Mouse (Mus musculus) lung, adult 2 months (tissue): Measurements from ENCODE around the gene Celf2.

Experiments
- CTCF ChIP-seq: fragments of 200-500 bp; IDR thresholded peaks from 2 replicates; pipeline ENCODE4 v1.5.1; 2011; ENCODE audit warnings: mild to moderate bottlenecking, low read length, control low read depth; ENCODE audit not compliant: insufficient read depth
- POLR2A ChIP-seq: fragments of 200-500 bp; IDR thresholded peaks from 2 replicates; pipeline ENCODE4 v1.6.1; 2011; ENCODE audit warnings: low read depth, mild to moderate bottlenecking, control low read depth, low read length, borderline replicate concordance; ENCODE audit errors: extremely low read depth

DNA sequence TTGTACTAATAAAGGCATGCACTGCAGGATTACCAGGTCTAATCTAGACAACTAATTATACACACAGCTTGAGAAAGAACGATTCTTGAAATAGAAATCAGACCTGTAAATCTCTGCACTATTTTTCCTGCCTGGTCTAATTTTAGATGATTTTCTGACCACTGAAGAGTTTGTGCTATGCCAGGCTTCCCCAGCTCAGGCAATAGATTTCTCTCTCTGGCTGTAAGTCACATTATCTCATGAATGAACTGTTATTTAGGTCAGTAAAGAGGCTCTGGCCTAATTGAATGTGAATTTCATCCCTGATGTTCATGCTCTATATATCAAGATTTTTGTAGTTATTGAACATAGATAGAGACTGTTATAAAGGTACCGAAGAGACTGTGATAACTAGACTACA, 694.1 kb downstream of the Celf2 start:
- TF ChIP-seq POLR2A (no peak), CTCF (no peak)
